Mouse (Mus musculus): Measurements from ENCODE around the gene Dis3l2.

DNA sequence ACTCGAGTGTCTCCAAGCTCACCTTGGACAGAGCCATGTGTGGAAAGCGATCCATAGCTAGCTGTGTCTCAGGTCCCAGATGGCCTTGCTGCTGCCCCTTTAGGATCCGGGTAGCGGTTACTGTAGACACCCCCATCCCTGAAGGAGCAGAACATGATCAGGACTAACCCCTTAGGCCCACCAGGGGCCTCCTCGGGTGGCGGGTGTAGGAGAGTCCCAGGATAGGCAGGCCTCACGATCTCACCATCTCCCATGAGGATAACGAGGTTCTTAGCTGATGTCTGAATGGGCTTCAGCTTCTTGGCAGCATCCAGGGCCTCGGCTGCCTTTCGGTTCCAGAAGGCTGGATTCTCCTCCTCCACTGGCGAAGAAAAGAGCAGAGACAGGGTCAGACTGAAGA lies 385.6 kb downstream of the Dis3l2 start:
- TF ChIP-seq MYOD1 (IDR thresholded peaks at IDR 0.05; ENCODE audit: control insufficient read depth, insufficient read length, low read depth), result no peak
- no peak for TF ChIP-seq CTCF (IDR thresholded peaks at IDR 0.05; ENCODE audit: control insufficient read depth, insufficient read depth, insufficient read length)
- TF ChIP-seq USF1 (IDR thresholded peaks at IDR 0.05; ENCODE audit: low read depth), result no peak
- TF ChIP-seq CEBPB (IDR thresholded peaks at IDR 0.05; ENCODE audit: low read depth), result no peak
- no peak for TF ChIP-seq MYOG (IDR thresholded peaks at IDR 0.05; ENCODE audit: control insufficient read depth, extremely low read depth, insufficient read length)
